Mouse (Mus musculus) E14TG2a.4 (cell line): ENCODE measurements around the gene Chchd4.
"Not testable (repeated sequence)": the region's sequence is repeated elsewhere in the genome, so short reads cannot be mapped to it uniquely, and the experiment has no call there.

ENCODE experiments used
- H3K27me3 ChIP-seq: 2 replicates; pipeline ENCODE4 v1.6.1; 2014; ENCODE audit warnings: low read length, control low read depth; ENCODE audit not compliant: insufficient read depth
- H3K36me3 ChIP-seq: 2 replicates; pipeline ENCODE4 v1.6.1; 2014; ENCODE audit warnings: low read length, control low read depth; ENCODE audit not compliant: insufficient read depth
- H3K4me1 ChIP-seq: replicated peaks from 2 replicates; pipeline ENCODE4 v1.6.1; 2014; ENCODE audit warnings: low read depth, low read length, control low read depth
- H3K4me3 ChIP-seq: replicated peaks from 2 replicates; pipeline ENCODE4 v1.5.1; 2014; ENCODE audit warnings: mild to moderate bottlenecking, low read length
- H3K9me3 ChIP-seq: 2 replicates; pipeline ENCODE4 v1.6.1; 2014; ENCODE audit warnings: low read length, control low read depth
- CTCF ChIP-seq: conservative IDR thresholded peaks from 2 replicates; pipeline ENCODE4 v1.5.1; 2014; ENCODE audit warnings: low read length
- NANOG ChIP-seq: IDR thresholded peaks from 2 replicates; pipeline ENCODE4 v1.6.1; 2014; ENCODE audit warnings: borderline replicate concordance, low read length, mixed read lengths
- POU5F1 ChIP-seq: IDR thresholded peaks from 2 replicates; pipeline ENCODE4 v1.6.1; 2014; ENCODE audit warnings: low read length, borderline replicate concordance

The Chchd4 gene

GRCm38 (mm10) chr6:91486736-91487453, 13.5 kb upstream of the Chchd4 start:
- TF ChIP-seq NANOG: no peak
- no peak for TF ChIP-seq POU5F1
- no peak for TF ChIP-seq CTCF

GRCm38 (mm10) chr6:91483371-91483770, 10.0 kb upstream of the Chchd4 start:
- peaks cover 13% of the 10 kb centered on the region for H3K4me1 ChIP-seq

More at GRCm38 (mm10) chr6:91486736-91487453, 13.5 kb upstream of the Chchd4 start:
- Histone ChIP-seq H3K4me3 (no peak overlapping the region), H3K9me3 (no peaks in the 10 kb centered on the region), H3K4me1 (peaks cover 18% of the 10 kb centered on the region), H3K27me3 (no peaks in the 10 kb centered on the region), H3K36me3 (peaks cover 99% of the 10 kb centered on the region)

GRCm38 (mm10) chr6:91476541-91476940, 3.2 kb upstream of the Chchd4 start:
- H3K4me3 ChIP-seq: no peak overlapping the region
- H3K36me3 ChIP-seq: peaks cover 75% of the 10 kb centered on the region
- TF ChIP-seq CTCF: no peak
- no peak for TF ChIP-seq POU5F1
- no peak for TF ChIP-seq NANOG
- no peaks in the 10 kb centered on the region for H3K9me3 ChIP-seq
- H3K27me3 ChIP-seq: no peaks in the 10 kb centered on the region
- peaks cover 50% of the 10 kb centered on the region for H3K4me1 ChIP-seq

More at GRCm38 (mm10) chr6:91483371-91483770, 10.0 kb upstream of the Chchd4 start:
- H3K36me3 ChIP-seq: peaks cover 100% of the 10 kb centered on the region
- no peaks in the 10 kb centered on the region for H3K27me3 ChIP-seq
- TF ChIP-seq CTCF (no peak), POU5F1 (no peak), NANOG (no peak)
- no peaks in the 10 kb centered on the region for H3K9me3 ChIP-seq
- no peak overlapping the region for H3K4me3 ChIP-seq

GRCm38 (mm10) chr6:91474441-91475190, 1.3 kb upstream of the Chchd4 start:
- H3K27me3 ChIP-seq: no peaks in the 10 kb centered on the region
- TF ChIP-seq NANOG (no peak), CTCF (no peak), POU5F1 (no peak)

GRCm38 (mm10) chr6:91473805-91474440, 577 bp upstream of the Chchd4 start:
- Histone ChIP-seq H3K4me1 (peaks cover 76% of the 10 kb centered on the region), H3K4me3 (peak overlapping the region; percentile 97), H3K27me3 (no peaks in the 10 kb centered on the region), H3K36me3 (peaks cover 71% of the 10 kb centered on the region), H3K9me3 (no peaks in the 10 kb centered on the region)
- TF ChIP-seq CTCF: no peak
- no peak for TF ChIP-seq NANOG
- no peak for TF ChIP-seq POU5F1

More at GRCm38 (mm10) chr6:91474441-91475190, 1.3 kb upstream of the Chchd4 start:
- peak overlapping the region; percentile 97 for H3K4me3 ChIP-seq
- peaks cover 69% of the 10 kb centered on the region for H3K4me1 ChIP-seq
- peaks cover 71% of the 10 kb centered on the region for H3K36me3 ChIP-seq
- no peaks in the 10 kb centered on the region for H3K9me3 ChIP-seq

GRCm38 (mm10) chr6:91472319-91472718, 1.0 kb downstream of the Chchd4 start:
- H3K4me3 ChIP-seq: peak overlapping the region; percentile 97
- H3K9me3 ChIP-seq: no peaks in the 10 kb centered on the region
- peaks cover 71% of the 10 kb centered on the region for H3K36me3 ChIP-seq
- TF ChIP-seq NANOG (no peak), CTCF (no peak)
- peaks cover 85% of the 10 kb centered on the region for H3K4me1 ChIP-seq
- no peaks in the 10 kb centered on the region for H3K27me3 ChIP-seq

- peak overlapping the region; percentile 97 for H3K4me3 ChIP-seq
- H3K4me1 ChIP-seq: peaks cover 85% of the 10 kb centered on the region
- H3K36me3 ChIP-seq: peaks cover 71% of the 10 kb centered on the region
- not testable (repeated sequence) for H3K27me3 ChIP-seq, H3K9me3 ChIP-seq
Measured at GRCm38 (mm10) chr6:91471427-91471826, 1.9 kb downstream of the Chchd4 start.

- H3K36me3 ChIP-seq: peaks cover 71% of the 10 kb centered on the region
- H3K9me3 ChIP-seq: no peaks in the 10 kb centered on the region
- TF ChIP-seq NANOG: no peak
- TF ChIP-seq POU5F1: no peak
- TF ChIP-seq CTCF: no peak
- peaks cover 85% of the 10 kb centered on the region for H3K4me1 ChIP-seq
- H3K4me3 ChIP-seq: peak overlapping the region; percentile 21; the same call in 1 of the 2 replicates
- no peaks in the 10 kb centered on the region for H3K27me3 ChIP-seq
Measured at GRCm38 (mm10) chr6:91470712-91471111, 2.6 kb downstream of the Chchd4 start.
